Comparison of ENCODE assay signal across 20 mouse cellular contexts in the genomic region with DNA sequence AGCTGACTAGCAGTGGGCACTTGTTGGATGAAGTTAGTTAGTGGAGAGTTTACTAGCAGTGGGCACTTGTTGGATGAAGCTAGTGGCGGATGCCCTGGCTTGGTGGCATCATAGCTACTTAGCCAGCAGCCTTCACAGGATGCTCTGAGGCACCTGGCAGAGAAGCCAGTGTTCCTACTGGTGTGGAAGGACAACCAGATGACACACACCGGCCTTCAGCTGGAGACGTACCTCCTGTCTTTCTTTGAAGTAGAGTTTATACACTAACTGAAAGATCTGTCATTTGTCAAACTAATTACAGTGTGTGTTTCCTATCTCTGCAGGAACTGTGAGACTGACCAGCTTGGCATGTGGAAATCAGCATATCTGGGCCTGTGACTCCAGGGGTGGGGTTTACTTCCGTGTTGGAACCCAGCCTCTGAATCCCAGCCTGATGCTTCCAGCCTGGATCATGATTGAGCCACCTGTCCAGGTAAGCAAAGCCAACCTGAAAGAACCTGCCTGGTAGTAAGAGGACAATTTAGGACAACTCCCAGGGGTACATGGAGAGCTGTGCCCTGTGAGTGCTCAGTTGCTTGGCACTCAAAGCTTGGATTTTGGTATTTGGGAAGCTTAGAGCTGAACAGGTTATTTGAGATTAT. TPM values are rescaled to one million over a fixed set of nuclear protein-coding genes. Genes with fewer than 3 reads are reported as not detected.
DNase-seq lines count a peak whose midpoint lies in the region; ATAC-seq and TF ChIP-seq lines count a peak whose summit lies in the region.
"Had no signal": no experiment of that assay in that cellular context is flagged by ENCODE, and none has a peak within 500 bp of the region (broad histone marks: within the 10 kb centered on the region; RNA-seq: fewer than 3 reads in every experiment).

No protein-coding gene starts in this region.

- 80% methylated on average over 4 of the region's 4 CpGs for WGBS in liver, embryonic 11.5 days
- 84% methylated on average over 4 of the region's 4 CpGs for WGBS in liver, postnatal 0 days (ENCODE audit: insufficient replicate concordance)
- WGBS in kidney, adult 2 months, result 75% methylated on average over 4 of the region's 4 CpGs
- WGBS in heart, embryonic 10.5 days, result 66% methylated on average over 4 of the region's 4 CpGs

- DNase-seq in liver, embryonic 11.5 days (ENCODE audit: low spot score), result no peak
- DNase-seq in liver, postnatal 0 days, result no peak
- peak; percentile 63 to 70 for DNase-seq in cerebellum, adult 18-20 months
- peak; percentile 69 to 72 for DNase-seq in cerebellum, postnatal 25 days
- no peak for DNase-seq in kidney, adult 2 months
- no peak for DNase-seq in thymus, postnatal 14 days
- no peak for DNase-seq in heart, embryonic 10.5 days (ENCODE audit: low spot score)
- DNase-seq: gastrocnemius, postnatal 36 days; heart, postnatal 4 days; kidney, adult 8-10 months; kidney, postnatal 36 days; thymus, adult 18-20 months had no signal

- no peak for TF ChIP-seq CTCF in liver, postnatal 0 days (IDR thresholded peaks at IDR 0.05; ENCODE audit: low read depth)
- TF ChIP-seq CTCF in kidney, adult 2 months (conservative IDR thresholded peaks at IDR 0.05; ENCODE audit: insufficient read depth, insufficient read length, low read depth, low read length), result no peak

- H3K4me2 ChIP-seq in liver, embryonic 11.5 days, result no peak overlapping the region
- no peak overlapping the region for H3K4me2 ChIP-seq in liver, postnatal 0 days (ENCODE audit: low read depth, low read length)
- H3K4me2 ChIP-seq: forebrain, embryonic 13.5 days; heart, embryonic 13.5 days; limb, embryonic 13.5 days had no signal

- TF ChIP-seq POLR2A in kidney, adult 2 months (IDR thresholded peaks at IDR 0.05; ENCODE audit: low read depth, low read length), result no peak

- H3K4me1 ChIP-seq in liver, embryonic 11.5 days (replicated peaks; ENCODE audit: control insufficient read depth, insufficient read depth, low read length), result peaks cover 12% of the 10 kb centered on the region
- H3K4me1 ChIP-seq in liver, postnatal 0 days (ENCODE audit: insufficient read depth), result peaks cover 14% of the 10 kb centered on the region
- no peaks in the 10 kb centered on the region for H3K4me1 ChIP-seq in kidney, adult 2 months (ENCODE audit: control insufficient read depth, insufficient read depth, low read length)
- no peaks in the 10 kb centered on the region for H3K4me1 ChIP-seq in heart, embryonic 10.5 days
- H3K4me1 ChIP-seq: embryonic facial prominence, embryonic 10.5 days; forebrain, embryonic 13.5 days; heart, embryonic 13.5 days; limb, embryonic 13.5 days had no signal

- no peak overlapping the region for H3K4me3 ChIP-seq in liver, embryonic 11.5 days (ENCODE audit: low read depth, low read length)
- no peak overlapping the region for H3K4me3 ChIP-seq in liver, postnatal 0 days (ENCODE audit: low read depth, low read length)
- H3K4me3 ChIP-seq in kidney, adult 2 months (ENCODE audit: insufficient read depth, low read depth, low read length), result no peak overlapping the region
- H3K4me3 ChIP-seq in heart, embryonic 10.5 days, result no peak overlapping the region
- H3K4me3 ChIP-seq: embryonic facial prominence, embryonic 10.5 days; forebrain, embryonic 13.5 days; heart, embryonic 13.5 days; limb, embryonic 13.5 days; megakaryocyte, embryonic 14.5 days had no signal

- peak overlapping the region; percentile 25; the same call in 1 of the 2 replicates for H3K27ac ChIP-seq in liver, embryonic 11.5 days (ENCODE audit: low read depth, low read length)
- no peak overlapping the region for H3K27ac ChIP-seq in liver, postnatal 0 days (ENCODE audit: low read depth)
- no peak overlapping the region for H3K27ac ChIP-seq in kidney, adult 2 months (ENCODE audit: insufficient read depth, low read depth, low read length)
- H3K27ac ChIP-seq in heart, embryonic 10.5 days, result no peak overlapping the region
- H3K27ac ChIP-seq: embryonic facial prominence, embryonic 10.5 days; forebrain, embryonic 13.5 days; heart, embryonic 13.5 days; hindbrain, postnatal 0 days; limb, embryonic 13.5 days had no signal

- no peak for TF ChIP-seq EP300 in liver, postnatal 0 days (IDR thresholded peaks at IDR 0.05; ENCODE audit: low read depth)

- 0 out of 2 replicates have a peak, but pooled peaks cover 2% of the 10 kb centered on the region for H3K36me3 ChIP-seq in liver, embryonic 11.5 days (ENCODE audit: control insufficient read depth, insufficient read depth, low read length)
- H3K36me3 ChIP-seq in liver, postnatal 0 days (replicated peaks; ENCODE audit: insufficient read depth, low read length), result peaks cover 19% of the 10 kb centered on the region
- H3K36me3 ChIP-seq in kidney, adult 2 months (ENCODE audit: control insufficient read depth, insufficient read depth, low read length), result no peaks in the 10 kb centered on the region
- H3K36me3 ChIP-seq in heart, embryonic 10.5 days, result peaks cover 18% of the 10 kb centered on the region

- H3K9me3 ChIP-seq in liver, embryonic 11.5 days (ENCODE audit: control insufficient read depth, low read length), result no peaks in the 10 kb centered on the region
- H3K9me3 ChIP-seq in liver, postnatal 0 days (ENCODE audit: low read length), result no peaks in the 10 kb centered on the region
- H3K9me3 ChIP-seq in heart, embryonic 10.5 days, result no peaks in the 10 kb centered on the region
- H3K9me3 ChIP-seq: embryonic facial prominence, embryonic 10.5 days; forebrain, embryonic 13.5 days; heart, embryonic 13.5 days; limb, embryonic 13.5 days had no signal

- ATAC-seq in liver, embryonic 11.5 days (replicated peaks; ENCODE audit: low FRiP score), result no peak
- no peak for ATAC-seq in liver, postnatal 0 days
- ATAC-seq: forebrain, embryonic 13.5 days; hindbrain, postnatal 0 days; lung, postnatal 0 days; midbrain, embryonic 16.5 days had no signal

- H3K27me3 ChIP-seq in liver, embryonic 11.5 days (replicated peaks; ENCODE audit: control insufficient read depth, insufficient read depth, low read length), result no peaks in the 10 kb centered on the region
- H3K27me3 ChIP-seq in liver, postnatal 0 days (ENCODE audit: insufficient read depth, low read length), result no peaks in the 10 kb centered on the region
- no peaks in the 10 kb centered on the region for H3K27me3 ChIP-seq in kidney, adult 2 months (replicated peaks; ENCODE audit: control insufficient read depth, insufficient read depth, low read length)
- H3K27me3 ChIP-seq in heart, embryonic 10.5 days (ENCODE audit: insufficient read depth, poor library complexity, severe bottlenecking), result no peaks in the 10 kb centered on the region
- H3K27me3 ChIP-seq: forebrain, embryonic 13.5 days; heart, embryonic 13.5 days; limb, embryonic 13.5 days; megakaryocyte, embryonic 14.5 days had no signal

- no peak overlapping the region for H3K9ac ChIP-seq in liver, embryonic 11.5 days (ENCODE audit: low read depth, low read length)
- H3K9ac ChIP-seq in liver, postnatal 0 days (replicated peaks), result no peak overlapping the region
- H3K9ac ChIP-seq: forebrain, embryonic 13.5 days; heart, embryonic 13.5 days; limb, embryonic 13.5 days had no signal

RNA-seq across cellular contexts. Expression of a gene that starts 24.4 kb away (rescaled TPM):
- 32.9 and 33.3 TPM in 2 replicates for polyA plus RNA-seq in liver, embryonic 11.5 days (2014; fragmentation: Nextera tagmentation; extraction: Ambion mirVana)
- polyA plus RNA-seq in liver, postnatal 0 days (2015; fragmentation: Nextera tagmentation; extraction: Ambion mirVana), result 15.9 and 16.5 TPM in 2 replicates
- 23.9 and 28.0 TPM in 2 replicates for polyA plus RNA-seq in kidney, adult 2 months (2012; rRNA removed)
- polyA plus RNA-seq in heart, embryonic 10.5 days (2016; fragmentation: Nextera tagmentation; extraction: Ambion mirVana), result 14.8 and 19.1 TPM in 2 replicates

Comparison
In these comparisons a context has a peak if more than half of its experiments do, and no peak if none do; other contexts are left out.
1. DNase-seq: peak in cerebellum, adult 18-20 months (2 of 2) and cerebellum, postnatal 25 days (2 of 2); none in liver, embryonic 11.5 days (single experiment), liver, postnatal 0 days (single experiment), kidney, adult 2 months (single experiment), thymus, postnatal 14 days (single experiment) and heart, embryonic 10.5 days (single experiment).